Mouse (Mus musculus): ENCODE data around the gene Nol7.

The Nol7 gene

DNA sequence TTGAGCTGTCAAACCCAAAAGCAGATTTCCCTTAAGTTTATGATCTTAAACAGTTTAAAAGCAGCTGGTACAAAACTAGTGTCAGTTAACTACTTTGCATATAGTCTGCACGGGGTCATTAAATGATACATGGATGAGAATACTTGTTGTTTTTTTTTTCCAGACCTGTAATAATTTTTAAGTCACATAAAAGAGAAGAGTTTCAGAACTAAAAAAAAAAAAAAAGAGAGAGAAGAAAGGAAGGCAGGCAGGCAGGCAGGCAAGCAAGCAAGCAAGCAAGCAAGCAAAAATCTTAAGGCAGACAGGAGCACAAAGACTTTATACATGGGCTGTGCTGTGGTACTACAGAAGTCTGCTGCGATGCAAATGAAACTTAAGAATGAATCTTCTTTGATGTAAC, 35.2 kb downstream of the Nol7 start:
- DNase-seq: no peak

DNA sequence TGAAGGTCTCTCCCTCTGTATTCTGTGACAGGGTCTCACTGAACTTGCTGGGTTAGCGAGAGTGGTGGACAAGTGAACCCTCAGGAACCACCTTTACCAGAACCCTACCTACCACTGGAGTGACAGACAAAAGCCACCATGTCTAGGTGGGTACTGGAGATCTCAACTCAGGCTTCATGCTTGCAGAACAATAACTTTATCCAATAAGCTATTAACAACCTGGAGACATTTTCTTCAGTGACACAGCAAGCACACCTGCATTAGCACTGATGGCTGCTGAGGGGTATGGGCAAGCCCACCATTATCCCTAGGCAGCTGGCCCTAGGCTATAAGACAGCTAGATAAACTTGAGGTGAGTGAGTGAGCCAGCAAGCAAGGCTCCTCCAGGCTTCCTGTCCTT, 42.2 kb downstream of the Nol7 start:
- no peak for DNase-seq

DNA sequence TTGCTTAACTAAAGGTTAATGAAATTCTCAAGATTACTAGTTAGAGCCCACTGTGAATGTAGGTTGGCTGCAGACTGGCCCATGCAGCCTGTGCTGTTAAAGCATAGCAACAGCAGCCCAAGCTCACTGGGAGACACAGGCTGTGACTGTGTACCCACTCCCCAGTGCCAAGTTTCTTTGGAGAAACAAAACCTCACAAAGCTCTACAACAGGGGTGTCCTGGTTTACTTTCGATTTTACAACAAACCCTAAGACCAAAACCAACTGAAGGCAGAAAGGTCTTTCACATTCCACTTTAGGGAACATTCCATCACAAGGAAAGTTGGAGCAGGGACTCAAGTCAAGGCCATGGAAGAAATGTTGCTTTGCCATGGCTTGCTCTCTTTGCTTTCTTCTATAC, 44.4 kb downstream of the Nol7 start:
- DNase-seq: no peak

DNA sequence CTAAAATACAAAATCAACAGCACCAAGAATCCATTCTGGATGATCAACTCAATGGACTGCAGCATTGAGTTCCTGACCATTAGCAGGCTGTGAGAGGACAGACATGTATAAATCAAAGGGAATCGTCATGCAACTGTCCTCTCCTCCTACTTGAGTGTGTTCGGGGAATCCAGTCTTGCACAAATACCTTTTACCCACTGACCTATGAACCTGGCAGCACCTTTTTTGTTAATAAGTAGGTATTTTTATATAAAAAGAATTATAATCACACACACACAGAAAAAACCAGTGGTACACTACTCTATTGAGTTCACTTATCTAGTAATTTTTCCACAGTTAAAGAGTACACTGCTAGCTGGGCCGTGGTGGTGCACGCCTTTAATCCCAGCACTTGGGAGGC, 45.5 kb downstream of the Nol7 start:
- no peak for DNase-seq

DNA sequence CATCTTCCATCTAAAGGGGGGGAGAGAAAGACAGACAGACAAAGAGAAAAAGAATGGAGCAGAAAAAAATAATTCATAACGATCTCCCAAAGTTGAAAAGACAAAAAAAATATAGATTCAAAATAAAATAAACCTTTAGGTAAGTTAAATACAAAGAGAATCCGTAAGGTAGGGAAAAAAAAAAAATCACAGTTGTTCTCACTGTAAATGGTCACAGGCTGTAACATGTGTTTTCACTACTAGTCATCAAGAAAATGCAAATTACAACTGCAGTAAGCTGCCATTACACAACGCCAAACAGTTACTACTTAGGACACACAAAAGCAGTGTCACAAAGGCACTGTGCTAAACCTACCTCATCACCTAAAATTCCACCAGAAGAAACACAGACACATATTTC, 46.5 kb downstream of the Nol7 start:
- DNase-seq: no peak

DNA sequence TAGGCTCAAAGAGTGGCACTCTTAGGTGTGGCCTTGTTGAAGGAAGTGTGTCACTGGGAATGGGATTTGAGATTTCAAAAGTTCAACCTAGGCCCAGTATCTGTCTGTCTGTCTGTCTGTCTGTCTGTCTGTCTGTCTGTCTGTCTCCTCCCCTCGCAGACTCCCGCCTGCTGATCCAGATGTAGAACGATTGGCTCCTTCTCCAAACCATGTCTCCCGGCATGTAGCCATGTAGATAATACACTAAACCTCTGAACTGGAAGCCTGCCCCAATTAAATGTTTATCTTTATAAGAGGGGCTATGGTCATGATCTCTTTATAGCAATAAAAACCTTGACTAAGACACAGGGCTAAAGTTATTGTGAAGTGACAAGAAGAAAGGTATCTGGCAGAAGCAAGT, 47.6 kb downstream of the Nol7 start:
- DNase-seq: no peak

DNA sequence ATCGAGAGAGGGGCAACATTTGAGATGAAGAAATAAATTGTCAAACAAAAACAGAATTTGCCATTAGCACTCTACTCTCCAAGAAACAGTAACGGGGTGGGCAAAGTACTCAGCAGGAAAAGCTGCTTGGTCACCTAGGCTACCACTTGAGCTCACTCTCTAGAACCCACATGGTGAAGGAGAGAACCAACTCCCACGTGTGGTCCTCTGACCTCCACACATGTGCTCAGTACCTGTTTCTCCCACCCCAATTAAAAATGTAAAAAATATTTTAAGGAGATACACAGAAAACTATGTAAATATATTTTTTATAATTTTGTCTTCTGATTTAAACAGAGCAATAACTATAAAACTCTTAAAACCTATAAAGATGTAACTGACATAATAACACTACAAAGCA, 49.5 kb downstream of the Nol7 start:
- no peak for DNase-seq

DNA sequence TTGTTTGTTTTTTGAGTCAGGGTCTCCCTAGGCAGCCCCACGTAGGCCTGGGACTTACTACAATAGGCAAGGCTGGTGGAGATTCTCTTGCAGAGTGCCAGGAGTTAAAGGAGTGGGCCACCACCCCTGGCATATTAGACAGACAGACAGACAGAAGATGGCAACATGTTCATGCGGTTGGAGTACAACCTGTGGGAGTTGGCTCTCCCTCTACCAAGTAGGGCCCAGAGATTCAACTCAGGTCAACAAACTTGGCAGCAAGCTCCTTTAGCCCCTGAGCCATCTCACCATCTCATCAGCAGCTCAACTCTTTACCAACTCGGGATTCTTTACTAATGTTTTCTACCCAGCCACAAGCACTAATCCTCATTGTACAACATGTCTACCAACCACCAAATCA, 52.5 kb downstream of the Nol7 start:
- DNase-seq: no peak

DNA sequence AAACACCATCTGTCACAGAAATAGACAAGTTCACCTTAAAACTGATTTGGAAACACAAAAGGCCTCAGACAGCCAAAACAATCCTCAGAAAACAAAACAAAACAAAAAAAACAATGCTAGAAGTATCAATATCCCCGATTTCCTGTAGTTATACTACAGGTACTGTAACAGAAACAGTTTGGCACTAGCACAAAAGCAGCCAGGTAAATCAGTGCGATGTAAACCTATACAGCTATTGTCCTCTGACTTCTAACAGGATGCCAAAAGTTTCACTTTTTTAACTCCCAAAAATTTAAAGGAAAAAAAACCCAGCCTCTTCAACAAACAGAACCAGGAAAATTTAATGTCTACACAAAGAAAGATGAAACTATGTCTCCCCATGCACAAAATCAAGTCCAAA, 54.0 kb downstream of the Nol7 start:
- no peak for DNase-seq

DNA sequence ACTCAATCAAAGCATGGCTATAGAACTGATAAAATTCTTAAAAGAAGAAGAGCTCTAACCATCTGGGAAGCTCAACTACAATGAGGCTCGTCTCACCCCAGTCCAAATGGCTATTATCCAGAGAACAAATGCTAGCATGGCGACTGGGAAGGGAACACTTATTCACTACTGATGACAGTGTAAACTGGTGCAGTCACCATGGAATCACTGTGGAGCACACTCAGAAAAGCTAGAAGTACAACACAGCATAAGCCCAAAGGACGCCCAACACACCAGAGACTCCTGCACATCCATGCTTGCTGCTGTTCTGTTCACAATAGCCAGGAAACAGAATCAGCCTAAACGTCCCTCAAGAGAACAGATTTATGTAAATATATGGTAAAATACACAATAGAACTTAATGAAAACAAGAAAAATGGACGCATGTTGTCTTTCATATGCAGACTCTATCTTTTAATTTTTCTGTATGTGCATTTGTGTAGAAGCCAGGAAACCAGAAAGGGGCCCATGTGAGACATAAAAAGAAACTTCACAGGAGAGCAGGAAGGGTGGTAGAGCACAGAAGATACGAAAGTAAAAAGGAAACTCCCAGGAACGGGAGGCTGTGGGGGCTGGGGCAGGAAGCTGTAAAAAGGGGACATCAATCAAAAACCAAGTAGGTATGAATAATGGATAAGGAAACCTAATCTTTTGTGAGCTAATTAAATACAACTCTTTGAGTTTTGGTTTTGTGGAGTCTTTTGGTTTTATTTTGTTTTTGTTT, 54.8 kb downstream of the Nol7 start:
- DNase-seq: peak in 1 of 2 experiments; percentile 23

DNA sequence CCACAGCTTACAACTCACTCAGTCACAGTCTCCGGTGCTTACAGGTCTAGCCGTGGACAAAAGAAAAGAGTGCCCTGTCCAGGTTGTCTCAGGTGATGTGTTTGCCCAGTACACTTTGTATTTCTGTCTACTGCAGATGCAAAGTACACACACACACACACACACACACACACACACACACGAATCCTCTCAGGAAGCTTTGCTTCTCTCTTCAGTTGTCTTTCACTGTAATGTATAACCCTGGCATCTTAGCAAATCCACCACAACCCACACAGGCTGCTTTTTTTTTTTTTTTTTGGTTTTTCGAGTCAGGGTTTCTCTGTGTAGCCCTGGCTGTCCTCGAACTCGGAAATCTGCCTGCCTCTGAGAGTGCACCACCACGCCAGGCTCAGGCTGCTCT, 56.2 kb downstream of the Nol7 start:
- no peak for DNase-seq
